Mouse (Mus musculus): ENCODE measurements around the gene Ccr2.
"Not testable (repeated sequence)": the region's sequence is repeated elsewhere in the genome, so short reads cannot be mapped to it uniquely, and the experiment has no call there.

Ccr2 gene

GRCm38 (mm10) chr9:124118489-124118888, 16.7 kb downstream of the Ccr2 start:
- DNase-seq (ENCODE audit: low read depth): peak; percentile 82

GRCm38 (mm10) chr9:124121387-124122184, 19.8 kb downstream of the Ccr2 start, which contains the start of gene Ccr5:
Gene Ccr5 (plus strand): TSS chr9:124121543.
- DNase-seq (ENCODE audit: low read depth): peak; percentile 85

GRCm38 (mm10) chr9:124125576-124125975, 23.8 kb downstream of the Ccr2 start:
- no peak for DNase-seq (ENCODE audit: low read depth)

- DNase-seq (ENCODE audit: low read depth): peak; percentile 69
Measured at GRCm38 (mm10) chr9:124126373-124126772, 24.6 kb downstream of the Ccr2 start.

- peak; percentile 53 for DNase-seq (ENCODE audit: low read depth)
Measured at GRCm38 (mm10) chr9:124127412-124127811, 25.7 kb downstream of the Ccr2 start.

GRCm38 (mm10) chr9:124128379-124128778, 26.6 kb downstream of the Ccr2 start:
- DNase-seq (ENCODE audit: low read depth): peak; percentile 84

GRCm38 (mm10) chr9:124132899-124133298, 31.1 kb downstream of the Ccr2 start:
- peak; percentile 45 for DNase-seq (ENCODE audit: low read depth)

GRCm38 (mm10) chr9:124134919-124135318, 33.2 kb downstream of the Ccr2 start:
- not testable (repeated sequence) for DNase-seq (ENCODE audit: low read depth)

- DNase-seq (ENCODE audit: low read depth): no peak
Measured at GRCm38 (mm10) chr9:124137619-124138018, 35.9 kb downstream of the Ccr2 start.

- no peak for DNase-seq (ENCODE audit: low read depth)
Measured at GRCm38 (mm10) chr9:124138055-124138775, 36.5 kb downstream of the Ccr2 start.

GRCm38 (mm10) chr9:124143678-124144077, 41.9 kb downstream of the Ccr2 start:
- DNase-seq (ENCODE audit: low read depth): no peak

- DNase-seq (ENCODE audit: low read depth): peak; percentile 65
Measured at GRCm38 (mm10) chr9:124146307-124146706, 44.6 kb downstream of the Ccr2 start.
